Mouse (Mus musculus) MN1 (cell line): ENCODE data around the gene Samd14.

Experiments used
- DNase-seq: peaks from one replicate; pipeline ENCODE4 v3.0.0-alpha.2; 2016; ENCODE audit warnings: low spot score

Samd14 gene

DNA sequence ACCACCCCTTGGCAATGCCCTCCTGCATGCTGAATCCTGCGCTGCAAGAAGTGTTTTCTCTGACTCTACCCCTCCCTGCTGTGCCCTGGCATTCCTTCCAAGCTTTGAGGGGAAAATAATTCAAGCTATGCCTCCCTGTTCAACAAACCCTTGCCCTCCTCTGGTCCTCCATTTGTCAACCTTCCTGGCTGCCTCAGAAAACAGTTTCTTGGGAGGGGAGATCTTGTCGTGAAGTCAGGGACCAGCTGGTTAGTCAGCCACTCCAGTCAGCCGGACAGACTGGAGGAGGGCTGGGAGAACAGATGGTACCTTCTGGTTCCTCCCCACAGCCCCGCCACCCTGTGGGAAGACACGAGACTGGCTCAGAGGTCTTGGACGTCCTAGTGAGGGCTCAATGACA lies 27.6 kb downstream of the Samd14 start:
- no peak for DNase-seq

- DNase-seq = no peak
Observed at GRCm38 (mm10) chr11:95038156-95038817, 28.6 kb downstream of the Samd14 start.

- DNase-seq = no peak
Observed at GRCm38 (mm10) chr11:95038818-95039655, 29.4 kb downstream of the Samd14 start.

DNA sequence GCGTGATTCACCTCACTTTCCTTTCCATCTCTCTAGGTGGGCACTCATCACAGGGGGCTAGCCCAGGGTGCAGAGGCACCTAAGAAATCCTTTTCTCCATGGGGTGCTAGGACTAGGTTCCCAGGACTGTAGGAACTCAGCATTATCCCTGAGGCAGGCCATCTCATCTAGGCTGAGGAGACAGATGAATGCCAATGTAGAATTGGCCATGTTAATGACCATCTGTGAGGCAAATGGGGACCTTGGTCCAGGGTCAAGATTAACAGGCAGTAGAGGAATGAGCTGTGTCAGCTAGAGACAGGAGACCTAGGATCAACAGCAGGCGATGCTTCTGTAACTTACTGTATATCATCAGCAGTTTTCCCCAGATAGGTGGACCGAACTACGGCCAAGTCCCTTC lies 30.1 kb downstream of the Samd14 start:
- DNase-seq = no peak

- peak; percentile 49 for DNase-seq
Observed at GRCm38 (mm10) chr11:95040491-95041138, 30.9 kb downstream of the Samd14 start.

- DNase-seq = peak; percentile 96
Observed at GRCm38 (mm10) chr11:95041139-95041609, 31.5 kb downstream of the Samd14 start, which contains the start of gene Pdk2. Gene Pdk2, minus strand, starts transcription at chr11:95041354.

- DNase-seq = peak; percentile 92
Observed at GRCm38 (mm10) chr11:95042096-95042495, 32.4 kb downstream of the Samd14 start.

GRCm38 (mm10) chr11:95043060-95043459 lies 33.4 kb downstream of the Samd14 start:
- DNase-seq = no peak

DNA sequence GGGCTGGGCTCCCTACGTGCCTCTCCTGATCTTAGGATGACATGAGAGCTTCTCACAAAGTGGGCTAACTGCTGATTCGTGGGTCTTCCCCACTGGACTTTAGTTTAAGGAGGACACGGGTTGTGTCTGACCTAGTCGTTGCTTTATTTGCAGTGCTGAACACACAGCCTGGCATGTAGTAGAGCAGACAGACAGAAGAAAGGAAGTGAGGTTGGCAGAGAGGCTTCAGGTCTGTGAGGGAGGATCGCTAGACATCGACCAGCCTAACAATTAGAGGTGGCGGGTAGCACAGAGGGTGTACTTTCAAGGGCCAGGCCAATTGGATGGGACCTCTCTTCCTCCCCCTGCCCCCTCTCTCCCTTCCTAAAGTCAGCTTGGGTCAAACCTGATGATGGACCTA lies 33.9 kb downstream of the Samd14 start:
- DNase-seq = no peak

- DNase-seq = no peak
Observed at GRCm38 (mm10) chr11:95044185-95044870, 34.6 kb downstream of the Samd14 start.

DNA sequence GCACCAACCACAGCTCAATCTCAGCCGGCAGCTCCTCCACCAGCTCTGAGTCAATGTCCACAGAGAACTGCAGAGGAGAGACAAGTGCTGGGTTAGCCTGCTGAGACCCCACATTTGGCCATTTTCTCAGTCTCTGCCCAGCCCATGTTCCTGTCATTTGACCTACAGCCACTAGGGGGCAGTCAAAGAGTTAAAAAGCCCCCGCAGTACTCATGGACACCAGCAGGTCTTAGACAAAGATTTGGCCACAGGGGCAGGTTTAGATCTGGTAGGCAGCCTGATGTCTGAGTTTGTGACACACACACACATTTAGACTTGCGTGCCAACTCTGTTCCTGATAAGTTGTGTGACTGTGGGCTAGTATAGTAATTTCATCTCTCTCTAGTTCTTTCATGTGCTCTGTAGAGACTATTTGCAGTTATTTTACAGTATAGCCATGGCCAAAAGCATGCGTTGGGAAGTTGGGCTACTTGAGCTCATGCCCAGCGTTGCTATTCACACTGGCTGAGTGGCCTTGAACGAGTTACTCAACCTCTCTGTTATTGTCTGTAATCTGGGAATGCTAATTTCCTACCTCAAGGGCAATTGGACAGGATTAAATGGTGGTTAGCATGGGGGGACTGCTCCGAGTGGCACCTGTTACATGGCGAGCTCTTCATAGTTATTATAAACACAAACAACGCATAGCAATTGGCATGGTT lies 37.5 kb downstream of the Samd14 start:
- DNase-seq = peak; percentile 79

DNA sequence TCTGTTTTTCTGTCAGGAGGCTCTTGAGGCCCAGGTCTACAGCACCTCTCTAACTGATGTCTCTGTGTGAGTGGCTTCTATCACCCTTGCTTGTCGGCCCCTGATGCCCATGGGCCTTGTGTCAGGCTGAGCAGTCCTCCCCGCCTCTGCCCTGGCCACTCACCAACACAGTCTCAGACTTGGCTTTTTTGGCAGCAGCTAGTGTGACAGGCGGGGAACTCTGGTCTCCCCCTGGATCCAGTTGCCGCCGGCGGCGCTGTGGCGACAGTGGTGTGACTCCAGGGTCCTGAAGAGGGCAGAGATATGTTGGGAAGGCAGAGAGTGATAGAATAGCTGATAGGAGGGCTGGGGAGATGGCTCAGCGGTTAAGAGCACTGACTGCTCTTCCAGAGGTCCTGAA lies 43.4 kb downstream of the Samd14 start:
- DNase-seq = no peak

- DNase-seq = no peak
Observed at GRCm38 (mm10) chr11:95056768-95057501, 47.3 kb downstream of the Samd14 start.

DNA sequence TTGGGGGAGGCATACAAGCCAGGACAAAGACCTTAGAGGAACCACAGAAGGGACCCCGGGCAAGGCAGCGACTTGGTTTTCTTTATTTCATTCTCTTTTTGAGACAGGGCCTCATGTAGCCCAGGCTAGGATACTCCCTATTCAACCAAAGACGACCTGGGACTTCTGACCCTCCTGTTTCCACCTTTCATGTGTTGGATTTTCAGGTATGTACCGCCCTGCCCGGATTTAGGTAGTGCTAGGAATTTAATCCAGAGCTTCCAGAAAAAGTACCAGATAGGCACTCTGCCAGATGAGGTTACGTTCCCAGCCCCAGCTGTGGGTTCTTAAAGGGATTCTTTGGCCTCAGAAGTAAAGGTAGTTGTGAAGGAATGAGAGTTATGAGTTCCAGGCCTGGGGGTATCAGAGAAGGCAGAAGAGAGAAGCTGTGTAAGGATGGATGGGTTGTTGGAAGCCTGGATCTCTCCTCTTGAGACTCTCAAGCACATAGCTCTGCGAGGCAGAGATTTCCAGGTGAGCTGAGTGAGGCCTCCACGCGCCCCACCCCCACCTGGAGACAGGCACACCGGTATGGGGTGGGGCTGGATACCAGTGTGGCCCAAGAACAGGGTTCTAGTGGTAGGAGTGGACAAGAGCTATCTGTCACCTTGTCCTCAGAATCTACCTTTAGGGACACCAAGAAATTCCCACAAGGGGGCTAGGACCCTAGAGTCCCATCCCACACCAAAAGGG lies 59.7 kb downstream of the Samd14 start:
- no peak for DNase-seq

- no peak for DNase-seq
Observed at GRCm38 (mm10) chr11:95070140-95071107, 60.7 kb downstream of the Samd14 start.

DNA sequence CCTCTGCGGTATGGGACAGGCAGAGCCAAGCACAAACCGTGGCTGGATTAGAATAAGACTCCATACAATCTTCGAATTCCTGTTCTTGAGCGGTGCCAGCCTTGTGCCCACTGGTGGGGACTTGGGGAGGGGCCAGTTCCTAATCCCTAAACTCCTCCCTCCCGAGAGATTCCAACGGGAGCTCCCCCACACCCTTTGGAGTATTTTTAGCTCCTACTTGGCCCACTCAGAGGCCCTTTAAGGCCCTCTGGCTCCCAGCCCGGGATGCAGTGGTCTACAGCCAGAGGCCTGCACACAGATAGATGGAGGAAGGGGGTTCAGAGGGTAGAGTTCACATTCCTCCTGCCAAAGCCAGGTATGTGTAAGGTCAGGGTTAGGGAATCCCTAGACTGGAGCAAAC lies 61.6 kb downstream of the Samd14 start:
- DNase-seq = no peak

DNA sequence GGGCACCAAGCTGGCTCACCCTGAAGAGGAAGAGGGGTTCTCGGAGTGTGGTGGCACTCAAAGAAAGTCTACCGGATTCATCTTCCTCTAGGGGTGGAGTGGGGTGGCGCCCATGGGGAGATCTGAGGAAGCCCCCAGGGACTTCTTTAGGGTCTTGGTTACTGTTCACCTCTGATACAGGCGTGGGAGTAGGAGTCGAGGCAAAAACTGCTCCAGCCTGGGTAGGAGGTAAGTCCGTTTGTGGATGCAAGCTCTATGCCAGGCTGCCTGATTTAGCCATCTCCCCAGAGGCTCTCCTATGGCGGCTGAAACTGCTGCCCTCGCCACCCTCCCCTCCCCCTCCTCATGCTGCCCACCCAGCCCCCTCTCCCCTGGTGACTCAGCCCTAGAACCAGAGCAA lies 62.5 kb downstream of the Samd14 start:
- DNase-seq = peak; percentile 37

DNA sequence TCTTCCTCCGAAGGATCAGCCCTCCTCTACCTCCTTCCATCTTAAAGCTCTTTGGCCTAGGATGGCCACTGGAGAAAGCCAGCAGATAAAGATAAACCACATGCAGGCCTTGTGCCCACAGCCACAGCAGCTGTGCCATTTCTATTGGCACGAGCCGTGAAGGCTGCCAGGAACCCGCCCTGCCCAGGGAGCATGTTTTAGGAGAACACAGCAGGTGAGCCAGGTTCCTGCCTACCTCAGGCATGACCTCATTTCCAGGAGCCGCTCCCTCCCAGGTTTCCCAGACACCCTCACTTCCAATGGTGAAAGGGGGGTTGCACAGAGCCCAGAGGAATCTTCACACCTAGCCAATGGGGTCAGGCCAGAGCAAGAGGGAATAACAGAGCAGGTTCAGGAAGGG lies 63.1 kb downstream of the Samd14 start:
- DNase-seq = peak; percentile 21

DNA sequence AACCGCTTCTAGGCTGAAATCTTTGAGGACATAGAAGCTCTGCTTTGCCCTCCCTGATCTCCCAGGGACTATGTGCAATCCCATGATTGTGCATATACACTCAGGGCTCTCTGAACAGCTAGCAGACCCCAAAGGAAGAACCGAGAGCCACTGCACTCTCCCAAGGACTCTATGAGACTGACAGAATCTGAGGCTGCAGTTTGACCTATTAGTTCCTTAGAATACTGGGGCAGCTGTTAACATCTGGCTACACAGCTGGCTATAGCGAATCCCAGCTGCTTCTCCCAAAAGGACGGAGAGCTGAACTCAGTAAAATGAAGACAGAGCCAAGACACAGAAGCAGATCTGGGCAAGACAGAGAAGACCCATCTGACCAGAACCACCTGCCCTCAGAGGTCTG lies 64.2 kb downstream of the Samd14 start:
- DNase-seq = no peak
